Mouse (Mus musculus) layer of hippocampus, adult 8-10 months (tissue): ENCODE measurements around the gene Crybb1. TPM values are rescaled to one million over a fixed set of nuclear protein-coding genes. Genes with fewer than 3 reads are reported as not detected.

Source experiments
- DNase-seq, 2 experiments: peaks; one replicate each; pipeline ENCODE4 v3.0.0; 2022; ENCODE audit warnings: low spot score in 2 of 2
- total RNA-seq, 4 experiments: library from RNA; stranded (reverse); gene quantifications; 2 replicates each; pipeline ENCODE4 v1.2.4; 2022

The Crybb1 gene
- total RNA-seq, 4 experiments from 2014 or later = 3.5 to 6.2 (median 4.4) TPM

DNA sequence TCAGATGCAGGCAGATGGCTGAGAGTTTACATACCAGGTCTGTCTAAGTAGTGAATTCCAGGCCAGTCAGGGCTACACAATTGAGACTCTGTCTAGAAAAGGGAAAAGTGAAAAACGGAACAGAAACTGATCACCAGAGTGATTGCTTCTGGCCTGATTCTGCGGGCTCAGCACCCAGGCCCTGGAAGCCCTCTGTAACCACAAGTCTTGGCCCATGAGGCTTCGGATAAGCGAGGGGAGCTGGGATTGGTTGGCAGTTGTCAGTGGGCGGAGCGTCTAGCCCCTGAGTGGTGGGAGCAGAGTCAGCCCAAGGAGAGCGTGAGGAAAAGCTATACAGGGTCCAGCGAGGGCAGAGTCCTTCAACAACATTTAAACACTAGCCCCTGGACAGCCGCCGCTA is 9.9 kb downstream of the Crybb1 start:
- no peak for DNase-seq

DNA sequence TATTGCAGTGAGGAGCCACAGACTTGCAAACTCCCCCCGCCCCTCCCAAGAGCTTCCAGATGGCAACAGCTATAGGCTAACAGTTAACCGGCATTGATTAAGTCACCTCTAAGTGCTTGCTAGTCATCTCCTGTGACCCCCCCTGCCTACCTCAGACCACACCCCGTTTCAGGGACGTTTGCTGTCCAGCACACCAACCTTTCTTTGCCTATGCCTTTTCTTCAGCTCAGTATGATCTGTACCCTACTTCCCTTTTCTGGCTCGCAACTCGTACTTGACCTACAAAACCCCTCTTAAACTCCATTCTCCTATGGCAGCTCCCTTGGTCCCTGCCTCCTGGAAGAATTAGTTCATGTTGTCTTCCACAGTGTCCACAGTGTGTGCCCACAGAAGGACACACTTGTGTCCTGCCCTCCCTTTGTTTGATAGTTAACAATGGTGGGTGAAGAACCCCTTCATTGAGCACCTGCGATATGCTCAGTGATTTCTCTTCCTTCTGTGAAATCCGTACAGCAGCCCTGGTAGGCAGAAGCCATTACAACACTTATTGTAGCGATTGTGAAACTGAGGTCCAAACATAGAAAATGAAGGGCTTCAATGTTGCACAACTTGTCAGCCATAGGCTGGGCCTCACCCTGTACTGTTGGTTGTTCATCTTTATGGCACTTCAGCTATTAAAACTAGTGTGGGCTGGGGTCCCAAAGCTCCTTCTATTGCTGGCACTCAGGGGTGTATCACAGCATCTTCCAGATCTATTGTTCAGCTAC is 10.6 kb downstream of the Crybb1 start:
- DNase-seq = no peak

DNA sequence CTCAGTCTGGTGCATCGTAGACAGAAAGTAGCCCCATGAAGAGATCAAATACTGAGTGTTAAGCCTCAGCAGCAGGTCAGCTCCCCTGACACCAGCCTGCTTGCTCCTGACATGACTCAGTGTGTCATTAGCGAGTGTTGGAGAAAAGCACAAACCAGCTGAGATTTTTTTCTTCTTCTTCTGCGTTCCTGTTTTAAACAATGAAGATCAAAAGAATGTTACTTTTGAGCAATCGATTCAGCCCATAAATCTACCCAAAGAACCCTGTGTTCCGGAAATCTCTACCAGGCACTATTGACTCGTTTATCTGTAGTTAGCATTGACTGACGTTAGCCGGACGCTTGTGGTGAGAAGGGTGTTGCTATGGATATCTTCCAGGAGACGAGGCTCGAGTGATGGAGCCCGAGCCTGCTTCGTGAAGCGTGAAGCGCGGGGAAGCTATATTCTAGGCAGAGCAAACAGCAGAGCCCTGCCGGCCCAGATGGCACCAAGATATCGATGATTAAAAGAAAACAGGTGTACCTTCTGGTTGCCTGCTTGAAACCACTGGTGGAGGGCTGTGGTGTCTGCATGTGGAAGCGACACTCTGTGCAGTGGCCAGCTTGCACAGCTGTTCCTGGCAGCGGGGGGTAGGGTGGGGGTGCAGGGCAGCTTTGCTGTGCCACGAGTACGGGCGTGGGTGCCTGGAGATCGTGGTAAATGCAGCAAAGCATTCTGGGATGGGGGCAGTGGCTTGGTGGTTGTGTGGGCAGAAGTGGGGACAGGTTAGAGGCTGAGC is 15.3 kb downstream of the Crybb1 start:
- DNase-seq = peak; percentile 45 to 57

DNA sequence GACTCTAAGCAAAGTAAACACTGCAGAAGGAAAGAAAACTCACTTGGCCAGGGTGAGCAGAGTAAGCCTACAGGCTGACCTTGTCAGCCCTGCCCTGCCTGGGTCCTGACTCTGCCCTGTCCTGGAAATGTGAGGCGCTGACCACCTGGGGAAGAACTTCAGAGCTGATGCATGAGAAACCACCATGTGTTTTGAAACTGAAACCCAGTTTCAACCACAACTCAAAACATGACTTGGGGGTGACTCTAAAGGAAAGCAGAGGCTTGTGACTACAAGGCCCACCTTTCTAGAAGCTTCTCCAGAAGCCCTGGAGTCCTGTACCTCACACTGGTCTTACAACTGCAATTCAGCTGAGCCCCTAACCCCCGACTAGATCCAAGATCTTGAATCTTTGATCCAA is 17.3 kb downstream of the Crybb1 start:
- DNase-seq = no peak

DNA sequence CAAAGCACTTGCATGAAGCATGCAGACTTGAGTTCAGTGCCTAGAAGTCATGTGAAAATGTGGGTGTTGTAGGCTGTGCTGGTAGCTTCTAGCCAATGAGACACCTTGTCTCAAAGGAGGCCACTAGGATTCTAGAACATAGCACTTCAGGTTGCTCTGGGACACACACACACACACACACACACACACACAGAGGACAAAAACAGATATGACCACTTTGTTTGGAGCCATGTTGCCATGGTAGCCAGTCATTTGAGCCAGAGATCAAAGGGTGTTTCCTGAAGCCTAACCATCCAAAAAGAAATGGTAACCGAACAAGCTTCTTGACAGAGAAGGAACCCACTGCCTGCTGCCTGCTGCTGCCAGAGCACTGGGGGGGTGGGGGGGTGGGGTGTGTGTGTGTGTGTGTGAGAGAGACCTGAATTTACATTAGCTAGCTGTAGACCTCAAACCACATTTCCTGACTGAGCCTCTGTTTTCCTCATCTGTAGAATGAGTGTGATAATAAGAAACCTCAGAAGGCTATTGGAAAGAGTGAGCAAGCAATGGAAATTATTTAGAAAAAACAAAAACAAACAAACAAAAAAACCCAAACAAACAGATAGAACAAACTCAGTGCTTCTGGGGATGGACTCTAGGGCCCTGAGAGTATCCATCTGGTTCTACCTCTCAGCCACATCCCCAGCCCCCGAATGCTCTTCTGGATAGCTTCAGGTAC is 18.3 kb downstream of the Crybb1 start:
- no peak for DNase-seq

DNA sequence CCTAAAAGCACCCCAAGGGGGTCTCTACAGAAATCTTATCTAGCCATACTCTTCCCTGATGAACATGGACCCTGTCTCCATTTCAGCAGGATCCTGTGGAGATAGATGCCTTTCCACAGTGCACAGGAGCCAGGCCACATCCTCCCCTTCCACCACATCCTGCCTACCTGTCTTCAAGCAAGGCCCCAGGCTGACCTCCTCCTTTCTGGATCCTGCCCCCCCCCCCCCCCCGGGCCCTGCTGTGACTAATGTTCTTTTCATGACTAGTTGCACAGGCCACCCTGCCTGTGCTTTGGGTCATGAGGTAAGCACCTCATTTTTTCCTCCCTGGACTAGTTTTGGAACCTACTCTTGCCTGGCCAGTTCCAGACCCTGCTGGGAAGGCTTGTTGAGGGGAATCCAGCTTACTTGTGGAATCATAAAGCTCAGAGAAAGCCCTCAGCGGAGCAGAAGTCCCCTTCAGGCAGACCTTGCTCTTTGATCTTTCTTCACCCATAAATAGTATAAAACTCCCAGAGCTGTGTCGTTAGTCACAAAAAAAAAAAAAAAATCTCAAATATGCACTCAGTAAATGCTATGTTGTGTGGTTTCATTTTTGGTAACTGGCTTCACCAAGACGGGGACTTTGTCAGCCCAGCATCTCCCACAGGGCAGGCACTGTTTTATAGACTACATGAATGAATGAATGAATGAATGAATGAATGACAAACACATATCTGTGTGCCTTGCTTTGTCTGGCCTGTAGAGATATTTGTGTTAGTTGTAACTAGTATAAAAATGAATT is 19.6 kb downstream of the Crybb1 start:
- no peak for DNase-seq

DNA sequence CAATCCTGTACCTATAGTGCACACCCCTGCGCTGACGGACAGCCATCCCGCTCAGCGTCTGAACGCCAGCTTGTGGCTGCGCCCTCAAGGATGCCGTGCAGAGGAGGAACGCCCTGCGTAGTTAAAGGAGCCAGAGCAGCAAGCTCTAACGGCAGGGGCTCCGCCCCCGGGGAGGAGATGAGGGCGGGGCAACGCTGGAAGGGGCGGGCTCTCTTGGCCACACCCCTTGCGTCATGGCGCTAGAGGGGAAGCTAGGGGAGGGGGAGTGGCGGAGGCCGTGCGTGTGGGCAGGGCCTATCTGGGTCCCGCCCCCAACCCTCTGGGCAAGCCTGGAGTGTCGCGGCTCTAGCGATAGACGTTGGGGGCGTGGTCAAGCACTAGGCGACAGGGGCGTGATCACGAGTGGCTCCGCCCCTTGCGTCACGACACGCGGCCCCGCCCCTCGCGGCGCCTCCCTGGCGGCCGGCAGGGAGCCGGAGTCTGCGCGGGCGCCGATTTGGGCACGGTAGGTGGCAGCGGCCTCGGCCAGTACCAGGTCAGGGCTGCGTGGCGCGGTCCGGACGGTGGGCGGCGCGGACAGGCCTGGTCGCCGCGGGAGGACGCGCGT is 20.8 kb downstream of the Crybb1 start, which contains the start of gene Tpst2:
Gene Tpst2, plus strand, starts transcription at position 425 of the 607 bp plus-strand sequence.
- DNase-seq = peak; percentile 100

DNA sequence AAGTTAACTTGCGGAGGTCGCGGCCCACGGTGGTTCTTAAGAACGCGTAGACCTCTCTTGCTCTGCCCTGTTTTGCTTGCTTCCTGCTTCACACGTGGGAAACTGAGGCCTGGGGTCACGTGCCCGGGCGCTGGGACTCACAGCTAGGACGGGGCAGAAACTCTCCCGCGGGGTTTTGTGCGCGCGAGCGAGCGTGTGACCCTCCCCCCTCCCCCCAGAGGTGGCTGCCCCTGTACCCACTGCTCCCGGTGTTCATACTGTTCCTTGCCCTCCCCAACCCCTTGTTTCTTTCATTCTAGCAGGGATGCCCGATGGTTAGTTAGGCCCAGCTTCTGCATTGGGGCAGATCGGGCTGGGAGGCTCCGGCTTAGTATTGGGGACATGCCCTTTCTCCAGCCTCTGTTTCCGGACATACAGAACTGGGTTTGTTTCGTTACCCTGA is 21.3 kb downstream of the Crybb1 start:
- DNase-seq = no peak

DNA sequence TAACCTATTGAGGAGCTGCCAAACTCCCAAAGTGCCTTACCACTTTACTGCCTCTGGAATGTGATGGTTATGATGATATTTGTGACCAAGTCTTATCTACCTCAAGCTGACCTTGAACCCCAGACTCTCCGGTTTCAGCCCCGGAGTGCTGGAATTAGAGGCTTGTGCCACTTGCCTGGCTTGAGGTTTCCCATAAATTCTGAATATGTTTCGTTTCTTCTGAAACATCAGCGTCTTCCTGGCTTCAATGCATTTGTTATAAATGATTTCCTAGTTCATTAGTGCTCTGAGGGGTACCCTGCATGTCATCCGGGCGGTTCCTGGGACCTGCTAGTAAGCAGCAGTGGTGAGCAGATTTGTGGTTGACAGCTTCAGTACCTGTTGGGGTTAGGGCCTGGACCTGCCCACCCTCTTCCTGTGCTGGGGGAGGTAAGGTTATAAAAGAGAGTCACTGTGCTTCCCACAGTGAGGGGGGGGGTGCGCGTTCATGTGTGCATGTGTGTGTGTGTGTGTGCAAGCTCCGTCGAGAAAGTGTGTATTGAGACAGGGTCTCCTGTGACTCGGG is 22.4 kb downstream of the Crybb1 start:
- DNase-seq = no peak

DNA sequence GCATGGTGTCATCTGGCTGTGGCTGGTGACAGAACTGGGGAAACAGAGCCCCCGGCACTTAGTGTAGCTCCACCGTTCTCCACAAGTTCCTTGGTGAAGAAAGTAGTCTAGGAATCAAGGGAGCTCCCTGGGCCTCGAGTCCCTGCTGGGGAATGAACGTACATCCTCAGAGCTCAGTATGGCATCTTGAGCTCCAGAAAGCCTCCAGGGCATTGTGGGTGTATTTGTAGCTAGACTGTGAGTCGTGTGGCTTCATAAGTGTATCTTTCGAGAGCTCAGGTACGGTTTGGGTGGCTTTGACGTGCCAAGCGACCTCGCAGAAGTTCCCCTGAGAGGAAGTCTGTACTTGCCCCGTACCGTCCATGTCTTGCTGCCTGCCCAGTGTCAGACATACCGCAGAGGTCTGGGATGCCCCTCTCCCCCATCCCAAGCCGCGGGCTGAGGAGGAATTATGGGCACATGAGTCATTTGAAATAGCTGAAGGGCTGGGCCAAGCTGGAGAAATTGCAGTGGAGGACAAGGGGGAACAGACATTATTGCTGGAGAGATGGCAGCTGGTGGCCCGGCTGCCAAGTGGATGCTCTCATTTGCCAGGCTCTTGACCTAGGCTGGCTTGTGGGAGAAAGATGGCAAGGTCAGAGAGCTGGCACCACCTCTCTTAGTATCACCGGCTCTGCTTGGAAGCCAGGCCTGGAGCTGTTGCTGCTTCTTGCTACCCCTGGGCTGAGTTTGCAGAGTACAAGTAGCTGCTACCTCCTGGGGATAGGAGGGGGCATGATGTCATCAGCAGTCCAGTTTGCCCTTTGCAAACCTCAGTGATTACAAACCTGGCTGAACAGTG is 23.8 kb downstream of the Crybb1 start:
- no peak for DNase-seq

DNA sequence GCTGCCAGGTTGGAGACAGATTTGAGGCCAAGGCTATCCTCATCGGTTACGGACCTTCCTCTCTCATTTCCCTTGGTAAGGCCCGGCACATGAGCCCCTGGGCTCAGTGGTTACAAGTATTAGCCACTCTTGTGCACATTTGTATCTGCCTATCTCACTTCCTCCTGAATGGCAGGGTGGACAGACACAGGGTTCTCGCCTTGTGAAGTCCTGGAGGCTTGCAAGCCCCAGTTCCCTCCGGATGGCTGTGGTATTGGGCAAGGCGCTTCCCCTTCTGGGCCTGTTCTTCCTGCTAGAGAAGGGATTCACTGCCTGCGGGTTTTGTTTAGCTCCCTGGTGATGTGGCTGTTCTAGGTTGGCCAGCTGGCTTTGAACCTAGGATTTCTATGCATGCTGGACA is 24.5 kb downstream of the Crybb1 start:
- no peak for DNase-seq

DNA sequence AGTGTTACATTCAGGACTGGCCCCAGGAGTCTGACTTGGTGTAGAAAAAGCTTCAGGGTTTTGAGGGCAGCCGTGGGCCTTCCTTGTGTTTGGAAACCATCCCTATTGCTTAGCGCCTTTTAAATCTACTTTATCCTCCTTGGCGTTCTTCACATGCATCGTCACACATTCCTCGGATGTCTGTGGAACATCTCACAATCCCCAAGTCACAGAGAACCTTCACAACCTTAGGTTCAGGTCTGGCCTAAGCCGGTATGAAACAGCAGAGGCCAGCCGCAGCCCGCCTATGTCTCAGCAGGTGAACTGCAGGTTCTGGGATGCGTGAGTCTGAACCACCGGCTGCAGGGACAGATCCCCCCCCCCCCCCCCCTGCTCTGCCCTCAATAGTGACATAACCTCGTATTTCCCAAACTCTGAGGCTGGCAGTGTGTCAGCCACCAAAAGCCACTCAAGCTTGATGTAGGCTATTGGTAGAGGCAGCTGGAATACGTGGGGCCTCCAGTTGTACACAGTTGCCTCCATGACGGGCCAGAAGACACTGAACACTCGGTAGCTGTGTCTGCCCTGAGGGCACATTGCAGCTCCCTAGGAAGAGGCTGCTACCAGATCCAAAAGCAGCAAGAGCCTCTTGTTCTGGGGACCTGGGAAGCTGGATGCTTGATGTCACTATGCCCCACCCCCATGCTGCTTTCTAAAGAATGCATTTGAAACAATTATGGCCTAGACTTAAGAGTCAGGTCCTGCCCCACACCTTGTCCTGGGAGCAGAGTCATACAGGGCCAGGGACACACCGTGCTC is 25.4 kb downstream of the Crybb1 start:
- DNase-seq = no peak

DNA sequence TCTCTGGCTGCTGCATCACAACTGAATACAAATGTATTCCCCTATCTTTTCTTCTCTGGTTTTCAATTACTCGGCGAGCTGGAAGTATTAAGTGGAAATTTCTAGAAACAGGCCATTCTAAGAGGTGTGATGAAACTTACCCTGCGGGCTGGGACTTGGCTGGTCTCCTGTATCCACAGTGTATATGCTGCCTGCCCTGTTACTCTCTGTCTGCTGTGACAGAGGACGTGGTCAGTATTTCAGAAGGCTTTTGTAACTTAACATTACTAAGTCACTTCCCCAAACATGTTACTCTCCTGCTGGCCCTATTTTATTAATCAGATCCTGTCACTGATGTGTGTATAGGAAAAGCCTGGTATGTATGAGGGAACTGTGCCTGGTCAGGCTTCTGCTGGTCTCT is 26.1 kb downstream of the Crybb1 start:
- no peak for DNase-seq

DNA sequence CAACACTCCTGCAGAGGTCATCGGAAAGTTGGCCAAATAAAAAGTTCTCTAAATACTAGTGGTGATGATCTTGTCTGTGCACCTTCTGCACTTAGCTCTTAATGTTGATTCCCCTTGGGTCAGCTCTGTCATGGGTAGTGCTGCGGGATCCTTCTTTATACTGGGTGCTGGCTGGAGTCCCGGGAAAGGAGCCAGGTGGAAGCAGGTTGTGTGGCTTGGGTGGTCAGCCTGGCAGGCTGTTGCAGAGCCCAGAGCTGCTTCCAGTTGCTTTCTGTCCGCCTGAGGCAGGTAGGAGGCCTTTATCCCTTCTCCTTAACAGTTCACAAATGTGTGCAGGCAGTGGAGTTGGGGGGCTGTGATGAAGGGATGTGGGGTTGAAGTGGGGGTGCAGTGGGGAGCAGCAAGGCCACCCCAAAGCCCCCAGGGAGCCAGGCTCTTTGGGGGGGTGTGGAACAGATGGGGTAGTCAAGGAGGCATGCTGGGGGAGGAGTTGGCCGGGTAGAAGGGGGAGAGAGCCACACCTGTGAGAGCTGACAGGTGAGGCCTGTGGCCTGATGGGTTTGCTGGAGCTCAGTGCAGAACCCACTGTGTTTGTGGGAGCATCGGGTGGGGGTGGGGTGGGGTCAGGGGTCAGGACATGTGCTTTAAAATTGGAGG is 26.6 kb downstream of the Crybb1 start:
- DNase-seq = no peak

DNA sequence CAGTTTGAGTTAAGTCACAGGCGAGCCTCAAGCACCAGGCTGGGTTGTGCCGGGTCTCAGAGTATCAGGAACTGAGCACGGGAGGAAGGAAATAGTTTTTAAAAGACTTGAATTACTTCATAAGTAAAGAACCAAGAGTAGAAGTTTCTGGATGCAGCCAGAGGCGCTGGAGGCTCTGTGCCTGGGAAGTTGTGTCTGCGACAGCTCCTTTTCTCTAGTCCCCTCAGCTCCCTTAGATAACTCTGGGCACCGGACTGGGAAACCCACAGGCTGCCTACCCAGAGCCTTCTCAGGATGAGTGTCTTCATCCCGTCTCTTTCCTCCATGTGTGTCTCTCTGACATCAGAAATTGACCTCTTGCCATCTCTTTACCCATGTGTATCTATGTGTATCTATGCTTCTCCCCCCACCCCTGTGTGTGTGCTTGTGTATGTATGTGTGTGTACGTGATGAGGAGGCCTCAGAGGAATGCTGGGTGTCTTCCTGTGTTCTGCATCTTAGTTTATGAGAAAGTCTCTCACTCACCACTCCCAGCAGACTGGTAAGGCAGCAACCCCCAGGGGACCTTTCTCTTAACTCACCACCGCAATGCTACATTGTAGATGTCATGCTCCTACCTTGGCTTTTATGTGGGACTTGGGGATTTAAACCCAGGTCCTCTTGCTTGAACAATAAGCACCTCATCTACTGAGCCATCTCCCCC is 27.3 kb downstream of the Crybb1 start:
- no peak for DNase-seq

DNA sequence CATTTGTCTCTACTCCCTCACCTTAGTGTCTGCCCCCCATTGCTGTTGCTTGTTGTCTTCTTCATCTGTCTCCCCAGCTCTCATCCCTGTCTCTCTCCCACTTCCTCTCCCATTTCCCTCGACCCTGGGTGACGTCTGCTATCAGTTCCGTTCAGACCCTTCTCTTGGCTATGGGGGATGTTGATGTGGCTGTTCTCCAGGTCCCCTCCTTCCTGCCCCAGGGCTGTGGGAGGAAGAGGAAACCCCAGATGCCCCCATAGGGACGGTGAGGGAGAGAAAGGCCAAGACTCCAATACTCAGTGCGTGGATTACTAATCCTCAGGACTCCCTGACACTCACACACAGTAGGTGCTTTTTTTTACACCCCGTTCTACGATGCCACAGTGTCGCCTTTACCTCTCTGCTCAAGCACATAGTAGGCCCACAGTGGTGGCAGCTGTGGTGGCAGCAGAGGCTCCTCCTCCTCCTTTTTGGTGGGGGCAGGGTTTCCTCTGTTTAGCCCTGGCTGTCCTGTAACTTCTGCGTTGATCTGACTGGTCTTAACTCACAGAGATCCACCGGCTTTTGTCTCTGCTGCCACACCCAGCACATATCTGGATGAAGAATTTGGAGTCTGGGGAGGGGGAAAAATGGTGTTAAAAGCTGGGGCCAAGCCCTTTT is 28.1 kb downstream of the Crybb1 start:
- no peak for DNase-seq

DNA sequence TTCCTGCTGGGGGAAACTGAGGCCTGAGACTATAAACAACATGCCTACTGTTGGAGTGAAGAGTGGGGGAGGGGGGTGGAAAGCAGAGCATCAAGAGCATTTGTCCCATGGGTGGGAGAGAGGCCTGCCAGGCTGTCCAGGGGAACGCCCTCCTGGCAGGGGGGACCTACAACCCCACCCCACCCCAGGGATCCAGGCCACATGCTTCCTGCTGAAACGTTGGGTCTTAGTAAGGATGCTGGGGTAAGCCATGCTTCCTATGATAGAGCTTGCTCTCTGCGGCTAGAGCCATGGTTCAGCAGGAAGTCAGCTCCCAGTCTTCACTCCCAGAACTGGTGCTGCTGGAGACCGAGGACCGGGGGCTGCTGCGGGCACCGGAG is 28.6 kb downstream of the Crybb1 start:
- no peak for DNase-seq
